Mouse (Mus musculus) layer of hippocampus, adult 11-12 months (tissue): ENCODE measurements at regions not wholly inside any gene's neighbourhood (a gene's known extent, or its start where the extent isn't known, plus 50 kb on each side); places are given as distances from the start of the nearest gene placed in this dataset.
A peak's percentile ranks its signal among the peaks of the same experiment; 100 is the strongest.

Experiments
- DNase-seq: peaks from one replicate; pipeline ENCODE4 v3.0.0; 2022; ENCODE audit warnings: low spot score

DNA sequence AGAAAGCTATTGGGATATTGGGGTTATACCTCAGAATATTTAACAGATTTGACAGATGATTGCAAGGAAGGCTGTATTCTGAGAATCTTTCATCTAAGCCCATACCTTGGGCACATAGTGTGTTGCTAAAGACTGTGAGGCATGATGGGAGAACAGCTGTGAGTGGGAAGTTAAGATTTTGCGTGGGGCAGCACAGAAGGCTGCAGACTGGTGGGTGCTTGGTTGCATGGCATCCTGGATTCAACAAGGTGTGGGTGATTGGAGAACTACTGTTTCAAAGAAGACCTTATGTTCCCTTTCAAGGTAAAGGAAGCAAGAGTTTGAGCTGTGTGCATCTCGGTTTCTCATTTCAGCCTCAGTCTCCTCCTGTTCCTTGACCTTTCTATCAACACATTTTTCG is 584.8 kb downstream of the Sh2d4b start:
- DNase-seq, result peak; percentile 75

DNA sequence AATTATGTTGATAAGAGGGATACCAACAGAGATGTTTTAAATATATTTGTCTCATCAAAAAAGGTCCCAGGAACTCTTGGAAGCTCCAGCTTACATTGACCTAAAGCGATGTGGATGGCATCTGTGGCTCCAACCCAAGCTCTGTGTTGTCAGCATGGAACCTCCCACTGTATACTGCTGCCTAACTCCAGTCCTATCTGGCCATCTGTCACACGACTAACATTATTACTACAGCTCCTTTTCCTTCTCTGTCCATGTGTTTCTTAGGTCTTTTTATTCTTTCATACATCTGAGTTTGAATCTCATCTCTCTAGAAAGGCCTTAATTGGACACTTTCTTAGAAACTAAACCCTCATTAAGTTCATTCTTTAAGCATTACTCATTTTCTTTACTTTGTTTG is 613.9 kb downstream of the Sh2d4b start:
- DNase-seq, result no peak

DNA sequence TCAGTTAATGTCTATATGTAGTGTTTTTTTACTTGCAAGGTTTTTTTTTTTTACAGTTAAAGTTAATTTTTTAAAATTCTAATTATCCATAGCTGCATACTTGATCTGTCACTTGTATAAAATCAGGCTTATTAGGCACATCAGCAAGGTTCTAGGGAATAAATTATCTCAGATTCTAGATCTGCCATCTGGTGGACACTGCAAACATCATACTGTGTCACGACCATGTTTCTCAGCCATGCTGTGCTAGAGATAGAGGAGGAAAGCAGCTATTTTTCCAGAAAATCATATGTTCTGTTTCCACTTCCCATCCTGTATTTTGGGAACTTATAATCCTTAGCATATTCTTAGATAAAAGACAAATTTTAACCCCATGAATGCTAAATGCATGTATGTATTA is 617.7 kb downstream of the Sh2d4b start:
- peak; percentile 12 for DNase-seq

DNA sequence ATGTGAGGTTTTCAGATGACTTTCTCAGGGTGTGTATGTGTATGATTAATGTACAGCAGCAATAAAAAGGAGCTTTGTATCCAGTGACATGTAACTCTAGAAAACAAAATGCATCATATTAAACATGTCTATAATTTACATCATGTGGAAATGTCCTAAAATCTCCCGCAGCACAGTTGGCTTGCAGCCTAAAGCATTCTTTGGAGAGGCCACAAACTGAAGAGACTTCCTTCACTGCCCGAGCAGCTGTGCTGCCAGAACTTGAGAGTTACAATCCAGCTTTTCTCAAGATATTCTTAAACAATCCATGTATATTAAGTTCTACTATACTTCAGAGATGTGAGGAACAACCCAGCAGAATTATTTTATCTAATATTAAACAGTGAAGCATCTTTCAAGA is 631.4 kb downstream of the Sh2d4b start:
- no peak for DNase-seq

DNA sequence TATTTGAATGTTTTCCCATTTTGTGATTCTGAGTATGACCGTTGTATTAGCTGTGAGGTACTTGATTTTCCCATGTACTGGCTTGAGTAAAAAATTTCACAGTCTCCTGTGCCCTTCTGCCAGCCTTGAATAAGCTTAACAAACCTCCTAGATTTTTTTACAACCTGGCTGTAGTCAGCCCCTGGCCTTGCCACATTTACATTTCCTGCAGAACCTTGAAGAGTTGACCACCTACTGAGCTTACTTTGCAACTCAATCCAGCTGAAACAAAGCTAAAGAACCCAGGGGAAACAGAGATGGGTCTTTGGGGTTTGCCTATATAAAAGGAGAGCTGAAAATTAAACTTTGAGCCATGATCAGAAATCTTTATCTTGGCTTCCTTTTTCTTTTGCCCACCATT is 661.0 kb downstream of the Sh2d4b start:
- no peak for DNase-seq

DNA sequence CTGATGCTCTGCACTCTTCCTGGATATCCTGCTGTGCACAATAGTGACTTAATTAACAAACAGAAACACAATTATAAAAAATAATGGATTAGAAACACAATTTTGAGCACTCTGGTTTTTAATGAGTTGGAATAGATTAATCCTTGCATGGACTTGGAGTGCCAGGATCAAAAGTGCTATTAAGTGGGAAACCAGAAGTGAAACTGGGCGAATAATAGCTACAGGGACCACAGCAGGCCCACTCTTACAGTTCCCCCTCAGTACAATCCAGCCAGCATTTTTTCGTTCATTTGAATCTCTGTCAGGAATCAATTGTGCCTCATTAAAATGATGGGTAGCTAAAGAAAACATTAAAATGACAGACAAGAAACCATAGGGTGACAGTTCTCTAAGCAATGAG is 668.7 kb downstream of the Sh2d4b start:
- DNase-seq, result no peak
